ENCODE assay signal across 8 mouse cellular contexts in the genomic region with DNA sequence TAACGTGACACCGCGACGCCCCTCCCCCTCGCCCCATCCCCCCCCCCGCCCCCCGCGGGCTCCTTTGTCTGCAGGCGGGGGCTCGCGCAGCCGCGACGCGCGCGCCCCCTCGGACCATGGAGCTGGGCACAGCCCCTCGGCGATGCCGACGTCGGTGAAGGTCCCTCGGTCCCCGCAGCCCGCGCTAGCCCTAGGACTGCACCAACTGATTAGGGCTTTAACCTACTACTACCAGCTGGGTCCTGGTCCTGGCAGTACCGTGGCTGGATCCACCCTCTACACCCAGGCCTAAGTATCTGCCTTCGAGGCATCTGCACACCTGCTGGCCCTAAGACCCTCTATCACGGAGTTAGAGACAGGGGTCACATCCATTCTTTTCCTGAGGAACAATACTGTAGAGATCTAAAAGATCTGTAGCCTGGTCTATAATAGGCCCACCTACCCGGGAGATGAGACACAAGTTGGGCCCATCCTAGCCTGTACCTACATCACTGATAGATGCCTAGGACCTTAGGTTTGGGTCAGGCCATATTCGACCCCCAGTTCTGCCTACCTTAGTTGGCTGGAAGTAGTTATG. TPM values are rescaled to one million over a fixed set of nuclear protein-coding genes. Genes with fewer than 3 reads are reported as not detected.
A peak's percentile ranks its signal among the peaks of the same experiment; 100 is the strongest.
DNase-seq lines count a peak whose midpoint lies in the region; ATAC-seq and TF ChIP-seq lines count a peak whose summit lies in the region.

No protein-coding gene starts in this region.

- H3K36me3 ChIP-seq in embryonic facial prominence, embryonic 13.5 days = peaks cover 16% of the 10 kb centered on the region
- no peaks in the 10 kb centered on the region for H3K36me3 ChIP-seq in intestine, embryonic 15.5 days
- H3K36me3 ChIP-seq in neural tube, embryonic 12.5 days = no peaks in the 10 kb centered on the region; the same call in 1 of the 2 replicates

- H3K4me1 ChIP-seq in embryonic facial prominence, embryonic 13.5 days = peaks cover 46% of the 10 kb centered on the region
- H3K4me1 ChIP-seq in intestine, embryonic 15.5 days (replicated peaks) = peaks cover 16% of the 10 kb centered on the region; the same call in 1 of the 2 replicates
- H3K4me1 ChIP-seq in neural tube, embryonic 12.5 days = peaks cover 18% of the 10 kb centered on the region

- 31% methylated on average over 27 of the region's 32 CpGs for WGBS in embryonic facial prominence, embryonic 13.5 days
- 35% methylated on average over 25 of the region's 32 CpGs for WGBS in intestine, embryonic 15.5 days
- WGBS in neural tube, embryonic 12.5 days = 48% methylated on average over 29 of the region's 32 CpGs

- no peak for DNase-seq in left cerebral cortex, adult 2 months (ENCODE audit: extremely low spot score in 1 of 2, low spot score in 2 of 2)
- DNase-seq in left cerebral cortex, adult 9 months (ENCODE audit: low spot score in 2 of 2) = no peak
- DNase-seq in layer of hippocampus, adult 9-10 months (ENCODE audit: low spot score) = no peak
- DNase-seq in kidney, postnatal 10 days = no peak

- no peak for TF ChIP-seq CTCF in left cerebral cortex, adult 2 months (IDR thresholded peaks at IDR 0.05)

- ATAC-seq in embryonic facial prominence, embryonic 13.5 days (ENCODE audit: insufficient number of reproducible peaks, insufficient read depth, low FRiP score, low TSS enrichment, low read depth) = peak; percentile 11; the same call in 1 of the 2 replicates
- peak; percentile 41 for ATAC-seq in intestine, embryonic 15.5 days
- ATAC-seq in neural tube, embryonic 12.5 days (ENCODE audit: low FRiP score, low read depth) = peak; percentile 73
- ATAC-seq in megakaryocyte-erythroid progenitor cell, adult 5-6 weeks (replicated peaks; ENCODE audit: low FRiP score, low TSS enrichment, poor library complexity, severe bottlenecking) = no peak

- intact Hi-C loops in left cerebral cortex, adult 2 months (cut with DNase I) = loop anchor here (5.0 to 10.0 kb wide), 3 partner anchors 159 to 567 kb away; partner anchors contain the start of gene Tspan32

- H3K27ac ChIP-seq in left cerebral cortex, adult 2 months = no peak overlapping the region
- H3K27ac ChIP-seq in embryonic facial prominence, embryonic 13.5 days = peak overlapping the region; percentile 64; the same call in 1 of the 2 replicates
- peak overlapping the region; percentile 33; the same call in 1 of the 2 replicates for H3K27ac ChIP-seq in intestine, embryonic 15.5 days
- H3K27ac ChIP-seq in neural tube, embryonic 12.5 days = 0 out of 2 replicates have a peak overlapping the region, but pooled peaks have one; percentile 0

- peaks cover 27% of the 10 kb centered on the region for H3K9me3 ChIP-seq in embryonic facial prominence, embryonic 13.5 days
- peaks cover 17% of the 10 kb centered on the region; the same call in 1 of the 2 replicates for H3K9me3 ChIP-seq in intestine, embryonic 15.5 days
- H3K9me3 ChIP-seq in neural tube, embryonic 12.5 days = peaks cover 30% of the 10 kb centered on the region

- H3K9ac ChIP-seq in embryonic facial prominence, embryonic 13.5 days = peak overlapping the region; percentile 51
- 0 out of 2 replicates have a peak overlapping the region, but pooled peaks have one; percentile 21 for H3K9ac ChIP-seq in intestine, embryonic 15.5 days
- no peak overlapping the region for H3K9ac ChIP-seq in neural tube, embryonic 12.5 days

- peak overlapping the region; percentile 60 for H3K4me2 ChIP-seq in embryonic facial prominence, embryonic 13.5 days
- H3K4me2 ChIP-seq in intestine, embryonic 15.5 days (replicated peaks) = peak overlapping the region; percentile 65
- H3K4me2 ChIP-seq in neural tube, embryonic 12.5 days (replicated peaks) = peak overlapping the region; percentile 38

- H3K27me3 ChIP-seq in embryonic facial prominence, embryonic 13.5 days = peaks cover 7% of the 10 kb centered on the region; the same call in 1 of the 2 replicates
- no peaks in the 10 kb centered on the region for H3K27me3 ChIP-seq in intestine, embryonic 15.5 days (replicated peaks)
- peaks cover 14% of the 10 kb centered on the region; the same call in 1 of the 2 replicates for H3K27me3 ChIP-seq in neural tube, embryonic 12.5 days (replicated peaks)

- peak overlapping the region; percentile 26; the same call in 1 of the 2 replicates for H3K4me3 ChIP-seq in left cerebral cortex, adult 2 months
- H3K4me3 ChIP-seq in embryonic facial prominence, embryonic 13.5 days = peak overlapping the region; percentile 63
- peak overlapping the region; percentile 52 for H3K4me3 ChIP-seq in intestine, embryonic 15.5 days (replicated peaks)
- peak overlapping the region; percentile 67; the same call in 1 of the 2 replicates for H3K4me3 ChIP-seq in neural tube, embryonic 12.5 days

RNA-seq across cellular contexts. Expression of gene Cdkn1c, which starts 0.5 kb away (rescaled TPM):
- 10 to 100 TPM; 10.3 to 10.7 TPM for total RNA-seq in left cerebral cortex, adult 2 months (2021)
- polyA plus RNA-seq in embryonic facial prominence, embryonic 13.5 days (2015; fragmentation: Nextera tagmentation; extraction: Ambion mirVana) = 873 and 944 TPM in 2 replicates
- polyA plus RNA-seq in intestine, embryonic 15.5 days (2015; fragmentation: Nextera tagmentation; extraction: Ambion mirVana) = 672 and 702 TPM in 2 replicates
- 1,329 and 1,332 TPM in 2 replicates for polyA plus RNA-seq in neural tube, embryonic 12.5 days (2016; fragmentation: Nextera tagmentation; extraction: Ambion mirVana)
- total RNA-seq in megakaryocyte-erythroid progenitor cell, adult 5-6 weeks (2014; fragmentation: Nextera tagmentation) = 4.3 TPM in 1 of 2 replicates, not detected in the other
- total RNA-seq in megakaryocyte-erythroid progenitor cell, adult 5-6 weeks (2017) = 1.1 and 1.3 TPM in 2 replicates

RNA-seq across cellular contexts. Expression of gene Slc22a18, which starts 12.2 kb away (rescaled TPM):
- under 1 TPM; 0.58 to 0.81 TPM for total RNA-seq in left cerebral cortex, adult 2 months (2021)
- polyA plus RNA-seq in embryonic facial prominence, embryonic 13.5 days (2015; fragmentation: Nextera tagmentation; extraction: Ambion mirVana) = 2.5 and 3.0 TPM in 2 replicates
- 11.4 and 13.4 TPM in 2 replicates for polyA plus RNA-seq in intestine, embryonic 15.5 days (2015; fragmentation: Nextera tagmentation; extraction: Ambion mirVana)
- polyA plus RNA-seq in neural tube, embryonic 12.5 days (2016; fragmentation: Nextera tagmentation; extraction: Ambion mirVana) = 0.52 and 0.85 TPM in 2 replicates
- 0.62 and 3.0 TPM in 2 replicates for total RNA-seq in megakaryocyte-erythroid progenitor cell, adult 5-6 weeks (2014; fragmentation: Nextera tagmentation)
- total RNA-seq in megakaryocyte-erythroid progenitor cell, adult 5-6 weeks (2017) = 1.1 and 2.5 TPM in 2 replicates

RNA-seq across cellular contexts. Expression of gene Phlda2, which starts 41.6 kb away (rescaled TPM):
- not detected for total RNA-seq in left cerebral cortex, adult 2 months (2021)
- 7.0 and 8.5 TPM in 2 replicates for polyA plus RNA-seq in embryonic facial prominence, embryonic 13.5 days (2015; fragmentation: Nextera tagmentation; extraction: Ambion mirVana)
- polyA plus RNA-seq in intestine, embryonic 15.5 days (2015; fragmentation: Nextera tagmentation; extraction: Ambion mirVana) = 13.6 and 17.7 TPM in 2 replicates
- polyA plus RNA-seq in neural tube, embryonic 12.5 days (2016; fragmentation: Nextera tagmentation; extraction: Ambion mirVana) = 1.9 and 2.4 TPM in 2 replicates
- total RNA-seq in megakaryocyte-erythroid progenitor cell, adult 5-6 weeks (2014; fragmentation: Nextera tagmentation) = 8.4 and 8.5 TPM in 2 replicates
- 6.2 and 15.8 TPM in 2 replicates for total RNA-seq in megakaryocyte-erythroid progenitor cell, adult 5-6 weeks (2017)
